ENCODE assay signal across 10 mouse cellular contexts in the genomic region with DNA sequence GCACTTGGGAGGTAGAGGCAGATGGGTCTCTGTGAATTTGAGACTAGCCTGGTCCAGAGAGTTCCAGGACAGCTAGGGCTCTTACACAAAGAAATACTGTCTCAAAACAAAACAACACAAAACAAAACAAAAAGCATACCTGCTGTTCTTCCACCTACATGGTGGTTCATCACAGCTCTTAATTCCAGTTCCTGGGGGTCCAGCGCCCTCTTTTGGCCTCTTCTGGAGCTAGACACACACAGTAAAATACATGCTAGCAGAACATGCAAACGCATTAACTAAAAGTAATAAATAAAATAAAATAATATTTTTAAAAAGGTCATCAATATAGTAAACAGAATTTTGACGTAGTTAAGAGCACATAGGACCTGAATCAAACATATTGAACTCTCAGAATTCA. TPM values are rescaled to one million over a fixed set of nuclear protein-coding genes. Genes with fewer than 3 reads are reported as not detected.
DNase-seq lines count a peak whose midpoint lies in the region; ATAC-seq and TF ChIP-seq lines count a peak whose summit lies in the region.
"Had no signal": no experiment of that assay in that cellular context is flagged by ENCODE, and none has a peak within 500 bp of the region (broad histone marks: within the 10 kb centered on the region; RNA-seq: fewer than 3 reads in every experiment).

No protein-coding gene starts in this region.

- H3K9me3 ChIP-seq in E14TG2a.4 (ENCODE audit: low read length) = no peaks in the 10 kb centered on the region
- no peaks in the 10 kb centered on the region for H3K9me3 ChIP-seq in midbrain, embryonic 11.5 days (ENCODE audit: control insufficient read depth, low read length)

- H3K4me1 ChIP-seq in E14TG2a.4 (replicated peaks; ENCODE audit: low read depth, low read length) = no peaks in the 10 kb centered on the region
- no peaks in the 10 kb centered on the region for H3K4me1 ChIP-seq in midbrain, embryonic 11.5 days (ENCODE audit: control insufficient read depth, insufficient read depth, low read length)

- H3K4me2 ChIP-seq in midbrain, embryonic 11.5 days = no peak overlapping the region

- 34% methylated on average over 3 of the region's 3 CpGs for WGBS in midbrain, embryonic 11.5 days

- intact Hi-C loops in left cerebral cortex, adult 2 months (cut with DNase I) = loop anchor here (1.0 kb wide), 1 partner anchor 67 kb away; no protein-coding TSS in a partner anchor
- intact Hi-C loops in gastrocnemius, adult 2 months (cut with DNase I) = loop anchor here (1.0 to 5.0 kb wide), 2 partner anchors 37 to 66 kb away; no protein-coding TSS in a partner anchor

- DNase-seq in left cerebral cortex, adult 2 months (ENCODE audit: extremely low spot score in 1 of 2, low spot score in 2 of 2) = peak; percentile 17 to 19
- DNase-seq in left cerebral cortex, adult 11 months (ENCODE audit: low spot score) = no peak
- DNase-seq in CD4-positive helper T cell, adult 2 months (ENCODE audit: low read depth, low spot score) = peak; percentile 31
- DNase-seq in gastrocnemius, adult 2 months = peak; percentile 64
- DNase-seq in naive thymus-derived CD4-positive, alpha-beta T cell, adult 2 months (ENCODE audit: low read depth) = peak; percentile 50
- no peak for DNase-seq in neural tube, embryonic 10.5 days (ENCODE audit: extremely low spot score, low spot score)
- no peak for DNase-seq in midbrain, embryonic 11.5 days (ENCODE audit: low spot score, missing footprints)

- no peak overlapping the region for H3K4me3 ChIP-seq in left cerebral cortex, adult 2 months
- H3K4me3 ChIP-seq in E14TG2a.4 (replicated peaks; ENCODE audit: low read length) = no peak overlapping the region
- no peak overlapping the region for H3K4me3 ChIP-seq in gastrocnemius, adult 2 months
- no peak overlapping the region for H3K4me3 ChIP-seq in midbrain, embryonic 11.5 days (ENCODE audit: low read depth, low read length)

- H3K27me3 ChIP-seq in E14TG2a.4 (ENCODE audit: insufficient read depth, low read length) = no peaks in the 10 kb centered on the region
- no peaks in the 10 kb centered on the region for H3K27me3 ChIP-seq in midbrain, embryonic 11.5 days (ENCODE audit: control insufficient read depth, insufficient read depth, low read length)

- no peak overlapping the region for H3K27ac ChIP-seq in left cerebral cortex, adult 2 months
- no peak overlapping the region for H3K27ac ChIP-seq in gastrocnemius, adult 2 months
- H3K27ac ChIP-seq in midbrain, embryonic 11.5 days (ENCODE audit: low read depth, low read length) = no peak overlapping the region

- ATAC-seq in midbrain, embryonic 11.5 days (ENCODE audit: low FRiP score) = no peak

- no peaks in the 10 kb centered on the region for H3K36me3 ChIP-seq in E14TG2a.4 (ENCODE audit: insufficient read depth, low read length)
- no peaks in the 10 kb centered on the region for H3K36me3 ChIP-seq in midbrain, embryonic 11.5 days (ENCODE audit: control insufficient read depth, insufficient read depth, low read length)

- no peak overlapping the region for H3K9ac ChIP-seq in midbrain, embryonic 11.5 days (ENCODE audit: low read length)

- TF ChIP-seq CTCF in left cerebral cortex, adult 2 months (IDR thresholded peaks at IDR 0.05) = peak; percentile 51
- peak; percentile 58 for TF ChIP-seq CTCF in E14TG2a.4 (conservative IDR thresholded peaks at IDR 0.05; ENCODE audit: low read length)
- TF ChIP-seq CTCF in gastrocnemius, adult 2 months (IDR thresholded peaks at IDR 0.05) = peak; percentile 76

RNA-seq across cellular contexts. Expression of gene Ceacam15, which starts 19.5 kb away (rescaled TPM):
- not detected for total RNA-seq in left cerebral cortex, adult 2 months (2021)
- not detected for total RNA-seq in gastrocnemius, adult 2 months (2021)
- not detected in 2 replicates for polyA plus RNA-seq in midbrain, embryonic 11.5 days (2014; fragmentation: Nextera tagmentation; extraction: Ambion mirVana)
- total RNA-seq: layer of hippocampus, adult 18-20 months had no signal
- polyA plus RNA-seq: embryonic facial prominence, embryonic 14.5 days had no signal

RNA-seq across cellular contexts. Expression of gene Ceacam9, which starts 26.7 kb away (rescaled TPM):
- total RNA-seq in left cerebral cortex, adult 2 months (2021) = under 1 TPM; 0.32 to 0.33 TPM
- total RNA-seq in gastrocnemius, adult 2 months (2021) = not detected
- not detected in 2 replicates for polyA plus RNA-seq in midbrain, embryonic 11.5 days (2014; fragmentation: Nextera tagmentation; extraction: Ambion mirVana)
- total RNA-seq: layer of hippocampus, adult 18-20 months had no signal
- polyA plus RNA-seq: embryonic facial prominence, embryonic 14.5 days had no signal

RNA-seq across cellular contexts. Expression of gene Ap2s1, which starts 43.2 kb away (rescaled TPM):
- total RNA-seq in left cerebral cortex, adult 2 months (2021) = 100 to 1,000 TPM; 248 to 254 TPM
- 10 to 100 TPM; 49.6 to 56.4 TPM for total RNA-seq in gastrocnemius, adult 2 months (2021)
- 277 and 300 TPM in 2 replicates for polyA plus RNA-seq in midbrain, embryonic 11.5 days (2014; fragmentation: Nextera tagmentation; extraction: Ambion mirVana)

Comparison
In these comparisons a context has a peak if more than half of its experiments do, and no peak if none do; other contexts are left out.
1. DNase-seq: peak in left cerebral cortex, adult 2 months (2 of 2), CD4-positive helper T cell, adult 2 months (single experiment), gastrocnemius, adult 2 months (single experiment) and naive thymus-derived CD4-positive, alpha-beta T cell, adult 2 months (single experiment); none in left cerebral cortex, adult 11 months (single experiment), neural tube, embryonic 10.5 days (single experiment) and midbrain, embryonic 11.5 days (single experiment).
2. RNA of gene Ap2s1, which starts 43.2 kb away (total RNA-seq): 248 to 254 TPM in left cerebral cortex, adult 2 months; 49.6 to 56.4 TPM in gastrocnemius, adult 2 months; every median in the first group is over 4 times any median in the second.
3. Peak in every context shown above with its lines, with median percentiles within 50 percentile points of each other: CTCF ChIP-seq.